Mouse (Mus musculus) CH12.LX (cell line): ENCODE measurements around the gene Srd5a3. TPM values are rescaled to one million over a fixed set of nuclear protein-coding genes. Genes with fewer than 3 reads are reported as not detected.

ENCODE experiments used
- DNase-seq: peaks from one replicate; pipeline ENCODE4 v3.0.0-alpha.2; 2013; ENCODE audit errors: extremely low read depth
- H3K27ac ChIP-seq: 2 replicates; pipeline ENCODE4 v1.5.1; 2012; ENCODE audit warnings: low read depth, mild to moderate bottlenecking, control low read depth, moderate library complexity; ENCODE audit not compliant: insufficient read depth
- H3K27me3 ChIP-seq: replicated peaks from 2 replicates; pipeline ENCODE3; 2012; ENCODE audit warnings: inconsistent platforms
- H3K36me3 ChIP-seq, 2 experiments: replicated peaks in 1 of 2; 2 replicates each; pipeline versions ENCODE3 to v1.6.1; 2012; ENCODE audit warnings: inconsistent platforms in 1 of 2, low read length in 1 of 2, mild to moderate bottlenecking in 1 of 2, mixed read lengths in 1 of 2, moderate library complexity in 1 of 2; ENCODE audit not compliant: control insufficient read depth in 1 of 2, insufficient read depth in 1 of 2
- H3K4me1 ChIP-seq, 2 experiments: 2 replicates each; pipeline ENCODE4 v1.6.1; 2012; ENCODE audit warnings: inconsistent platforms in 1 of 2, moderate library complexity in 1 of 2; ENCODE audit not compliant: insufficient read depth in 2 of 2, control insufficient read depth in 1 of 2
- H3K4me2 ChIP-seq: 2 replicates; pipeline ENCODE4 v1.6.1; 2012; ENCODE audit warnings: low read depth, mild to moderate bottlenecking, control low read depth; ENCODE audit not compliant: poor library complexity, insufficient read depth, severe bottlenecking
- H3K4me3 ChIP-seq, 3 experiments: fragments of 150-350 bp in 1 of 3; sonication (generic) in 1 of 3; replicated peaks in 1 of 3; 2 replicates each; pipeline versions ENCODE3 to v1.5.1; 2011 to 2012; ENCODE audit warnings: low read depth in 2 of 3, low read length in 2 of 3, mild to moderate bottlenecking in 2 of 3, moderate library complexity in 2 of 3, control low read depth in 1 of 3, improper control_type of control experiment in 1 of 3, inconsistent platforms in 1 of 3, mixed read lengths in 1 of 3; ENCODE audit not compliant: poor library complexity in 1 of 3
- H3K79me2 ChIP-seq: replicated peaks from 2 replicates; pipeline ENCODE4 v1.6.1; 2012; ENCODE audit warnings: mild to moderate bottlenecking, moderate library complexity; ENCODE audit not compliant: control insufficient read depth, poor library complexity, insufficient read depth, severe bottlenecking; ENCODE audit errors: extremely low read depth
- H3K9ac ChIP-seq: 2 replicates; pipeline ENCODE4 v1.6.1; 2012; ENCODE audit warnings: low read depth, mild to moderate bottlenecking, control low read depth, moderate library complexity; ENCODE audit not compliant: insufficient read depth
- H3K9me3 ChIP-seq: replicated peaks from 2 replicates; pipeline ENCODE3; 2012; ENCODE audit warnings: low read length, inconsistent platforms, mixed read lengths
- BHLHE40 ChIP-seq: IDR thresholded peaks from 2 replicates; pipeline ENCODE4 v1.6.1; 2011; ENCODE audit warnings: mild to moderate bottlenecking, low read depth, low read length, improper control_type of control experiment
- CHD1 ChIP-seq: IDR thresholded peaks from 2 replicates; pipeline ENCODE4 v1.6.1; 2012; ENCODE audit warnings: low read depth, low read length, improper control_type of control experiment, inconsistent platforms
- CHD2 ChIP-seq: IDR thresholded peaks from 2 replicates; pipeline ENCODE4 v1.6.1; 2011; ENCODE audit warnings: low read length, improper control_type of control experiment
- ELF1 ChIP-seq: IDR thresholded peaks from 2 replicates; pipeline ENCODE4 v1.6.1; 2014; ENCODE audit warnings: low read depth, mild to moderate bottlenecking, inconsistent platforms, low read length, improper control_type of control experiment
- EP300 ChIP-seq: IDR thresholded peaks from 2 replicates; pipeline ENCODE4 v1.6.1; 2011; ENCODE audit warnings: low read length, improper control_type of control experiment
- ETS1 ChIP-seq: conservative IDR thresholded peaks from 2 replicates; pipeline ENCODE4 v1.6.1; 2012; ENCODE audit warnings: low read depth, mild to moderate bottlenecking, inconsistent platforms, low read length, improper control_type of control experiment, moderate library complexity
- GABPA ChIP-seq: IDR thresholded peaks from 2 replicates; pipeline ENCODE4 v1.6.1; 2012; ENCODE audit warnings: low read depth, low read length, improper control_type of control experiment, inconsistent platforms; ENCODE audit not compliant: insufficient replicate concordance
- HCFC1 ChIP-seq: IDR thresholded peaks from 2 replicates; pipeline ENCODE4 v1.6.1; 2012; ENCODE audit warnings: low read depth, mild to moderate bottlenecking, inconsistent platforms, low read length, improper control_type of control experiment
- IRF4 ChIP-seq: IDR thresholded peaks from 2 replicates; pipeline ENCODE4 v1.6.1; 2014; ENCODE audit warnings: low read depth, mild to moderate bottlenecking, inconsistent platforms, low read length, improper control_type of control experiment
- JUN ChIP-seq: IDR thresholded peaks from 2 replicates; pipeline ENCODE4 v1.6.1; 2011; ENCODE audit warnings: low read depth, mild to moderate bottlenecking, low read length, improper control_type of control experiment, moderate library complexity; ENCODE audit not compliant: insufficient read depth
- JUND ChIP-seq: conservative IDR thresholded peaks from 2 replicates; pipeline ENCODE4 v1.6.1; 2011; ENCODE audit warnings: low read depth, low read length, improper control_type of control experiment
- KAT2A ChIP-seq: IDR thresholded peaks from 2 replicates; pipeline ENCODE4 v1.6.1; 2012; ENCODE audit warnings: low read length, improper control_type of control experiment, inconsistent platforms; ENCODE audit not compliant: insufficient replicate concordance
- MAFK ChIP-seq: IDR thresholded peaks from 2 replicates; pipeline ENCODE4 v1.6.1; 2011; ENCODE audit warnings: low read length, improper control_type of control experiment; ENCODE audit not compliant: insufficient replicate concordance
- MAZ ChIP-seq: IDR thresholded peaks from 2 replicates; pipeline ENCODE4 v1.6.1; 2012; ENCODE audit warnings: low read depth, mild to moderate bottlenecking, inconsistent platforms, low read length, improper control_type of control experiment, moderate library complexity
- MEF2A ChIP-seq: IDR thresholded peaks from 2 replicates; pipeline ENCODE4 v1.6.1; 2014; ENCODE audit warnings: low read depth, mild to moderate bottlenecking, inconsistent platforms, low read length, improper control_type of control experiment, borderline replicate concordance
- MXI1 ChIP-seq: IDR thresholded peaks from 2 replicates; pipeline ENCODE4 v1.6.1; 2011; ENCODE audit warnings: mild to moderate bottlenecking, low read depth, low read length, improper control_type of control experiment
- MYC ChIP-seq: IDR thresholded peaks from 2 replicates; pipeline ENCODE4 v1.6.1; 2011; ENCODE audit warnings: low read depth, mild to moderate bottlenecking, improper control_type of control experiment, low read length
- NELFE ChIP-seq: IDR thresholded peaks from 2 replicates; pipeline ENCODE4 v1.6.1; 2011; ENCODE audit warnings: low read depth, low read length, improper control_type of control experiment
- PAX5 ChIP-seq: IDR thresholded peaks from 2 replicates; pipeline ENCODE4 v1.6.1; 2012; ENCODE audit warnings: low read length, inconsistent platforms, mixed read lengths
- POLR2A ChIP-seq: IDR thresholded peaks from 2 replicates; pipeline ENCODE4 v1.6.1; 2011; ENCODE audit warnings: low read depth, mild to moderate bottlenecking, improper control_type of control experiment, low read length
- POLR2AphosphoS2 ChIP-seq: IDR thresholded peaks from 2 replicates; pipeline ENCODE4 v1.6.1; 2011; ENCODE audit warnings: low read depth, low read length, improper control_type of control experiment
- RAD21 ChIP-seq: IDR thresholded peaks from 2 replicates; pipeline ENCODE4 v1.6.1; 2011; ENCODE audit warnings: low read depth, mild to moderate bottlenecking, low read length, improper control_type of control experiment, moderate library complexity
- RCOR1 ChIP-seq: conservative IDR thresholded peaks from 2 replicates; pipeline ENCODE4 v1.6.1; 2012; ENCODE audit warnings: low read depth, mild to moderate bottlenecking, inconsistent platforms, low read length, improper control_type of control experiment
- SIN3A ChIP-seq: IDR thresholded peaks from 2 replicates; pipeline ENCODE4 v1.6.1; 2012; ENCODE audit warnings: low read length, improper control_type of control experiment, inconsistent platforms
- TBP ChIP-seq: conservative IDR thresholded peaks from 2 replicates; pipeline ENCODE4 v1.6.1; 2011; ENCODE audit warnings: low read depth, low read length, improper control_type of control experiment
- UBTF ChIP-seq: IDR thresholded peaks from 2 replicates; pipeline ENCODE4 v1.6.1; 2012; ENCODE audit warnings: low read depth, mild to moderate bottlenecking, inconsistent platforms, low read length, improper control_type of control experiment, moderate library complexity
- USF2 ChIP-seq: conservative IDR thresholded peaks from 2 replicates; pipeline ENCODE4 v1.6.1; 2011; ENCODE audit warnings: low read depth, low read length, improper control_type of control experiment
- ZMIZ1 ChIP-seq: IDR thresholded peaks from 2 replicates; pipeline ENCODE4 v1.6.1; 2012; ENCODE audit warnings: low read depth, mild to moderate bottlenecking, inconsistent platforms, low read length, improper control_type of control experiment
- ZNF384 ChIP-seq: IDR thresholded peaks from 2 replicates; pipeline ENCODE4 v1.6.1; 2012; ENCODE audit warnings: low read depth, low read length, improper control_type of control experiment, inconsistent platforms
- dilution Hi-C: fragments of 300-500 bp; cut with MboI; formaldehyde crosslinking; loops from 2 replicates; pipeline ENCODE4 v1.14.3; 2020; ENCODE audit warnings: low sequenced_read_pairs; ENCODE audit not compliant: extremely low pct_unique_long_range_greater_than_20kb, extremely low pct_ligation_motif_present
- in situ Hi-C: fragments of 300-500 bp; cut with MboI; formaldehyde crosslinking; loops from 3 replicates; pipeline ENCODE4 v1.14.3; 2019; ENCODE audit warnings: low sequenced_read_pairs, low pct_ligation_motif_present, low pct_unique_long_range_greater_than_20kb, mixed read lengths
- polyA plus RNA-seq: library from polyadenylated mRNA; unstranded; fragments of >175 nt; gene quantifications from 2 replicates; pipeline ENCODE4 v1.2.1, GENCODE M21; 2012; ENCODE audit warnings: low read depth; ENCODE audit not compliant: insufficient read length
- total RNA-seq, 2 experiments: library from RNA; depleted of rRNA; stranded (reverse); fragments of 300-350 nt in 1 of 2; fragments of >200 nt in 1 of 2; gene quantifications; 2 replicates each; pipeline ENCODE4 v1.2.3; 2012 to 2014

The Srd5a3 gene
- total and polyA plus RNA-seq, 3 experiments = 10.4 to 19.9 (median 18.8) TPM

DNA sequence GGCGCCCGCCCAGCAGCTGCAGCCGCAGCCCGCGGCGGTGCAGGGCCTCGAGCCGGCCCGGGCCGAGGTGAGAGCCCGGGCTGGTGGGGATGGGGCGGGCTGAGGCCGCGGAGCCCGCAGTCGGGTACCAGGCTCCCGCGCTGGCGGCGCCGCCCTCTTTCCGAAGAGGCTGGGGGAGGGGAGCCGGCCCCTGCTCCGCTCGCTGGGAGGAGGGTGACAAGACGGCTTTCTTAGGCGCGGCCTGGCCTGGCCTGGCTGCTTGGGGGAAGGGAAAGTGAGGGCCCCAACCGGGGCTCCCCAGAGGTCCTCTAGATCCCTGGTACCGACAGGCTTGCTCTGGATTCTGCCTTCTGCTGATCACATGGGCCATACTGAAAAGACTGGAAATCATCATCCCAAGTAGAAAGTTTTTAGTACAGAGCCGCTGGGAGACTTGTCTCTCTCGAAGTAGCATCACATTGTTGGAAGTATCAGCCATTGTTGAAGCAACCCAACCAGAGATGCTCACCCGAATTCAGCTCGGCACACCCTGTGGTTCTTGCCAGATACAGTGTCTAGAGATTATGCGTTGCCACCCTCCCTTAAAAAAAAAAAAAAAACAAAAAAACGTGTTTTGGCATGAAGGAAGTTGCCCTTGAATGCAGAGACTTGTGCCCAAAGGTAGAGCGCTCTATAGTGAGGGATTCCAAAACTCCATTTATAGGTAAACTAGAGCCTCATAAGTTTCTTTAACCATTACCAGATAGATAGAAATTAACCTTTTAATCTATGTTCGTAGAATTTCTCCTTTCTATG is 44.4 kb downstream of the Srd5a3 start:
- dilution Hi-C loops (no loop called here), in situ Hi-C loops (no loop called here)
- Histone ChIP-seq H3K4me3 (peak overlapping the region; percentile 80 to 89 (median 83)), H3K79me2 (peaks cover 34% of the 10 kb centered on the region), H3K4me2 (peak overlapping the region; percentile 63), H3K4me1 (peaks cover 6 to 42% of the 10 kb centered on the region in 2 experiments; a peak in 3 of 4 replicates), H3K9ac (peak overlapping the region; percentile 74), H3K27ac (peak overlapping the region; percentile 60), H3K27me3 (peaks cover 8% of the 10 kb centered on the region), H3K36me3 (peaks cover 0 to 19% of the 10 kb centered on the region in 2 experiments), H3K9me3 (no peaks in the 10 kb centered on the region)
- peak; percentile 77 for DNase-seq
- 0 out of 2 replicates have a peak, but pooled peaks have one; percentile 7 for TF ChIP-seq ELF1
- no peak for TF ChIP-seq TBP
- 0 out of 2 replicates have a peak, but pooled peaks have one; percentile 56 for TF ChIP-seq MXI1
- TF ChIP-seq CHD1 = 0 out of 2 replicates have a peak, but pooled peaks have one; percentile 31
- TF ChIP-seq POLR2A = no peak
- no peak for TF ChIP-seq NELFE
- peak; percentile 36; the same call in 1 of the 2 replicates for TF ChIP-seq SIN3A
- peak; percentile 98 for TF ChIP-seq UBTF
- TF ChIP-seq JUN = no peak
- TF ChIP-seq KAT2A = 0 out of 2 replicates have a peak, but pooled peaks have one; percentile 44
- TF ChIP-seq CHD2 = peak; percentile 92
- TF ChIP-seq ZMIZ1 = no peak
- no peak for TF ChIP-seq RAD21
- no peak for TF ChIP-seq USF2
- peak; percentile 33; the same call in 1 of the 2 replicates for TF ChIP-seq MEF2A
- peak; percentile 52; the same call in 1 of the 2 replicates for TF ChIP-seq IRF4
- peak; percentile 57 for TF ChIP-seq HCFC1
- TF ChIP-seq JUND = no peak
- TF ChIP-seq ZNF384 = no peak; the same call in 1 of the 2 replicates
- TF ChIP-seq PAX5 = no peak
- TF ChIP-seq MAZ = peak; percentile 74; the same call in 1 of the 2 replicates
- no peak for TF ChIP-seq GABPA
- no peak for TF ChIP-seq RCOR1
- TF ChIP-seq MAFK = no peak
- 0 out of 2 replicates have a peak, but pooled peaks have one; percentile 2 for TF ChIP-seq MYC
- TF ChIP-seq POLR2AphosphoS2 = no peak
- no peak for TF ChIP-seq ETS1
- TF ChIP-seq BHLHE40 = 0 out of 2 replicates have a peak, but pooled peaks have one; percentile 22
- TF ChIP-seq EP300 = no peak
